ENCODE assay signal across 25 mouse cellular contexts in genomic region chr10:16633236-16633635, GRCm38 (mm10).
DNase-seq lines count a peak whose midpoint lies in the region; ATAC-seq and TF ChIP-seq lines count a peak whose summit lies in the region.
"Had no signal": no experiment of that assay in that cellular context is flagged by ENCODE, and none has a peak within 500 bp of the region (broad histone marks: within the 10 kb centered on the region; RNA-seq: fewer than 3 reads in every experiment).

No protein-coding gene starts in this region.

- H3K4me2 ChIP-seq in forebrain, embryonic 14.5 days (ENCODE audit: low read length), result no peak overlapping the region
- no peak overlapping the region for H3K4me2 ChIP-seq in forebrain, embryonic 13.5 days

- no peak overlapping the region for H3K4me3 ChIP-seq in forebrain, embryonic 14.5 days (ENCODE audit: low read depth, low read length)
- no peak overlapping the region for H3K4me3 ChIP-seq in forebrain, embryonic 13.5 days

- no peaks in the 10 kb centered on the region for H3K4me1 ChIP-seq in forebrain, embryonic 14.5 days (ENCODE audit: control insufficient read depth, insufficient read depth, low read length)
- H3K4me1 ChIP-seq in forebrain, embryonic 13.5 days, result no peaks in the 10 kb centered on the region

- peak; percentile 38 for DNase-seq in forebrain, embryonic 14.5 days (ENCODE audit: low spot score)
- peak; percentile 77 for DNase-seq in 3T3-L1 (ENCODE audit: low read depth, low spot score)
- DNase-seq in NIH3T3 (ENCODE audit: low read depth), result peak; percentile 38
- peak; percentile 50 for DNase-seq in brain, embryonic 14.5 days (ENCODE audit: low read depth)
- no peak for DNase-seq in cerebellum, adult 18-20 months
- no peak for DNase-seq in heart, adult 9 months (ENCODE audit: low spot score in 2 of 2)
- no peak for DNase-seq in urinary bladder, adult 18-20 months (ENCODE audit: low spot score in 2 of 2)
- DNase-seq: adrenal gland, adult 2 months; adrenal gland, adult 8-10 months; adrenal gland, postnatal 10 days; adrenal gland, postnatal 14 days; adrenal gland, postnatal 25 days; adrenal gland, postnatal 36 days; B cell, adult 2 months; cerebellum, adult 11 months; cerebellum, adult 11-12 months; cerebellum, adult 2 months; cerebellum, adult 8-10 months; cerebellum, adult 9-10 months had no signal

- no peak for TF ChIP-seq POLR2A in brain, embryonic 14.5 days (IDR thresholded peaks at IDR 0.05; ENCODE audit: borderline replicate concordance, extremely low read depth, insufficient read depth, insufficient read length, poor library complexity, severe bottlenecking)

- 43% methylated on average over 2 of the region's 2 CpGs for WGBS in forebrain, embryonic 14.5 days
- WGBS in forebrain, embryonic 13.5 days, result 54% methylated on average over 2 of the region's 2 CpGs

- H3K27ac ChIP-seq in forebrain, embryonic 14.5 days (ENCODE audit: low read depth, low read length), result no peak overlapping the region
- H3K27ac ChIP-seq in forebrain, embryonic 13.5 days, result no peak overlapping the region

- ATAC-seq in forebrain, embryonic 14.5 days, result no peak
- no peak for ATAC-seq in forebrain, embryonic 13.5 days
- ATAC-seq: activated CD4-positive, CD25-positive, alpha-beta regulatory T cell, adult 4 months; CD4-positive, CD25-positive, alpha-beta regulatory T cell, adult 4 months; Patski had no signal

- no peak overlapping the region for H3K9ac ChIP-seq in forebrain, embryonic 14.5 days (ENCODE audit: low read length)
- no peak overlapping the region for H3K9ac ChIP-seq in forebrain, embryonic 13.5 days

- no peaks in the 10 kb centered on the region for H3K9me3 ChIP-seq in forebrain, embryonic 14.5 days (replicated peaks; ENCODE audit: control insufficient read depth, low read length)
- no peaks in the 10 kb centered on the region for H3K9me3 ChIP-seq in forebrain, embryonic 13.5 days (replicated peaks)
- H3K9me3 ChIP-seq: G1E had no signal

- H3K27me3 ChIP-seq in forebrain, embryonic 14.5 days (replicated peaks; ENCODE audit: control insufficient read depth, insufficient read depth, low read length), result no peaks in the 10 kb centered on the region
- H3K27me3 ChIP-seq in forebrain, embryonic 13.5 days, result no peaks in the 10 kb centered on the region
- H3K27me3 ChIP-seq: CH12.LX, Patski had no signal

- no peak for TF ChIP-seq CTCF in brain, embryonic 14.5 days (IDR thresholded peaks at IDR 0.05; ENCODE audit: borderline replicate concordance, extremely low read depth, insufficient read depth, insufficient read length)

- no peaks in the 10 kb centered on the region for H3K36me3 ChIP-seq in forebrain, embryonic 14.5 days (ENCODE audit: control insufficient read depth, insufficient read depth, low read length)
- no peaks in the 10 kb centered on the region for H3K36me3 ChIP-seq in forebrain, embryonic 13.5 days (ENCODE audit: poor library complexity, severe bottlenecking)
- H3K36me3 ChIP-seq: G1E had no signal

Comparison
In these comparisons a context has a peak if more than half of its experiments do, and no peak if none do; other contexts are left out.
1. DNase-seq: peak in forebrain, embryonic 14.5 days (single experiment), 3T3-L1 (single experiment), NIH3T3 (single experiment) and brain, embryonic 14.5 days (single experiment); none in cerebellum, adult 18-20 months (0 of 2), heart, adult 9 months (0 of 2) and urinary bladder, adult 18-20 months (0 of 2).